Mouse (Mus musculus) small intestine, adult 10 weeks (tissue): ENCODE measurements around the gene Csn3. TPM values are rescaled to one million over a fixed set of nuclear protein-coding genes. Genes with fewer than 3 reads are reported as not detected.

Experiments used
- polyA plus RNA-seq: library from polyadenylated mRNA; stranded (reverse); fragments of 350-450 nt; fragmentation: Illumina TruSeq; extraction: RNeasy Lipid Tissue Mini Kit (QIAGEN cat#74804); gene quantifications from one replicate; pipeline ENCODE4 v1.2.3, GENCODE M21; 2014; ENCODE audit warnings: low replicate concordance

Gene Csn3
- polyA plus RNA-seq: not detected

GRCm38 (mm10) chr5:87925372-87925771 is at the start of gene Csn3:
Gene Csn3, plus strand, starts transcription at chr5:87925579.

GRCm38 (mm10) chr5:87884729-87885128 is 40.6 kb upstream of the Csn3 start, which contains the start of gene Odam:
Gene Odam, plus strand, starts transcription at chr5:87885029.

GRCm38 (mm10) chr5:87969201-87969600 is 43.8 kb downstream of the Csn3 start, which contains the start of the genes 2310003L06Rik and Gm28434:
Gene 2310003L06Rik, plus strand, starts transcription at chr5:87969459.
Gene Gm28434, plus strand, starts transcription at chr5:87969517.

GRCm38 (mm10) chr5:87979139-87979538 is 53.8 kb downstream of the Csn3 start, which contains the start of gene Cabs1:
Gene Cabs1, plus strand, starts transcription at chr5:87979439.

Other genes starting within 250 kb of the Csn3 start
- gene Csn2, start 225.9 kb upstream of the Csn3 start, polyA plus RNA-seq: not detected
- gene Csn1s2a, start 151.0 kb upstream of the Csn3 start, polyA plus RNA-seq: not detected
- not detected for gene Csn1s2b, start 117.5 kb upstream of the Csn3 start, polyA plus RNA-seq
- gene Prr27, start 99.9 kb upstream of the Csn3 start, polyA plus RNA-seq: not detected
- gene Odam, start 40.5 kb upstream of the Csn3 start, polyA plus RNA-seq: not detected
- gene 2310003L06Rik, start 43.9 kb downstream of the Csn3 start, polyA plus RNA-seq: not detected
- not detected for gene Gm28434, start 43.9 kb downstream of the Csn3 start, polyA plus RNA-seq
- gene Cabs1, start 53.9 kb downstream of the Csn3 start, polyA plus RNA-seq: 0.37 TPM
- gene Smr3a, start 77.0 kb downstream of the Csn3 start, polyA plus RNA-seq: not detected
- not detected for gene Smr2, start 161.0 kb downstream of the Csn3 start, polyA plus RNA-seq
- gene Gm11116, start 186.0 kb downstream of the Csn3 start, polyA plus RNA-seq: not detected
- gene Gm11115, start 228.5 kb downstream of the Csn3 start, polyA plus RNA-seq: not detected